Mouse (Mus musculus) adrenal gland, adult 10 weeks (tissue): ENCODE results near the gene Set. TPM values are rescaled to one million over a fixed set of nuclear protein-coding genes. Genes with fewer than 3 reads are reported as not detected.

ENCODE experiments used
- polyA plus RNA-seq: library from polyadenylated mRNA; stranded (reverse); fragments of 350-450 nt; fragmentation: Illumina TruSeq; extraction: RNeasy Lipid Tissue Mini Kit (QIAGEN cat#74804); gene quantifications from one replicate; pipeline ENCODE4 v1.2.3, GENCODE M21; 2014; ENCODE audit warnings: low read depth, low replicate concordance

Set gene
- 563 TPM for polyA plus RNA-seq

GRCm38 (mm10) chr2:30057223-30057904, at the start of gene Set:
Set (plus strand) TSS chr2:30057378.

DNA sequence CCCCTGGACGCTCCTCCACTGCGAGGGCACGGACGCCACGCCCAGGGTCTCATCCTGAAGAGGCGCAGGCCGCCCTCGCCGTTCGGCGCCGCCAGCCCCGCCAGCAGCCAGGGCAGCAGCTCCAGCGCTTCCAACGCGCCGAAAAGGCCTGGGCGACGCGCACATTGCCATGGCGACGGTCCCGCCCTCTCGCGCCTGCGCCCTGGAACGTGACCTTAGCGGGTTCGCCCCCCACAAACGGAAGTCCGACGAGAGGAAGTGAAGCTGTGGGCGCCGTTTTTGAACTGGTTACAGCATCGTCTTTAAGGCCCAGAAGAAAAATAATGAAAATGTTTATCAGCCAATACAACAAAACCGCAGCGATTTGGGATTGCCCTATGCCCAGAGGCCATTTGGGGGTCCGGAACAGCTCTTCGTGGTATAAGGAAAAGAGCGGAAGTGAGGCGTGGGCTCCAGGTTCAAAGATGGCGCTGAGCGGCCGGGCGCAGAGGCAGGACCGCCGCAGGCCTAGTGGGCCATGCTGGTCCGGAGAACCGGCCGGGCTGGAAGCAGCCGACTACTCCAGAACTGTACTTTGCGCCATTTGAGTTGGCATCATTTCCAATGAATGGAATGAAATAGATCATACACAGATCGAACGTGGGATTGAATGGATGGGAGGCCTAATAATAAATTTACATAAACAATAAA, 8.3 kb upstream of the Set start, which contains the start of gene Wdr34:
TSS of gene Wdr34 (minus strand) at position 183 of the 690 bp plus-strand sequence.

DNA sequence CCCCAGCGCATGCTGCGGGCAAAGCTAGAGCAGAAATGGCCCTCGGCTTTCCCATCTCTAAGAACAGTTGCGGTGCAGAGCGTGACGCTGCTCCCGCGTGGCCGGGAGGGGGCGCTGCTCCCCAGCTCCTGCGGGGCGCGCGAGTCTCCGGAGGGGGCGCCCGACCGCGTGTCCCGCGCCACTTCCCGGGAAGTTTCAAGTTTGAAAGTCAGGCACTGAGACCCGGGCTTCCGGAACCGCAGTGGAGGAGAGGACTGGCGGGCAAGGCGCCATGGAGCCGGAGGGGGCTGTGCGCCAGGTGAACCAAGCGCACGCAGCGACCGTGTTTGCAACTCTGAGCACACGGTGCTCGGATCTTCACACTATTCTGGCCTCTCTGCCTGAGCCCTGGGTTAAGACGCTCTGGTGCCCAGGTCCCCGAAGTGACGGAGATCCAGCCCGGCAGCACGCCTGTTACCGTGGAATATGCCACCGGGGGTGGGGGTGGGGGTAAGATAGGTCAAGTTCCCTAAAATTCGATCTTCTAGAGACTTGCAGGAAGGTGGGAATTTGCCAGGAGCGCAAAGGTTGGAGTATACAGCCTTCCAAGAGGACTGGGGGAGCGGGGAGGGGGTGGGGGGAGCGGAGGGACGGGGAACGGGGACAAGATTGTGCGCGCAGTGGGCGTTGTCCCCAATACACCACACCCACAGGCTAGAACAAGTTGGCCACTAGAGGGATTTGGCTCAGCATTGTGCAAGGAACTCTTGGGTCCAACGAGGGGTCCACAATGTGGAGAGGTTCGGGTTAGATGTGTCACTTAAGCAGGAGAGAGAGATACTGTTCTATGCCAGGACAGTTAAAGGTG, 20.5 kb downstream of the Set start, which contains the start of gene Pkn3:
TSS of gene Pkn3 (plus strand) at position 183 of the 847 bp plus-strand sequence.

DNA sequence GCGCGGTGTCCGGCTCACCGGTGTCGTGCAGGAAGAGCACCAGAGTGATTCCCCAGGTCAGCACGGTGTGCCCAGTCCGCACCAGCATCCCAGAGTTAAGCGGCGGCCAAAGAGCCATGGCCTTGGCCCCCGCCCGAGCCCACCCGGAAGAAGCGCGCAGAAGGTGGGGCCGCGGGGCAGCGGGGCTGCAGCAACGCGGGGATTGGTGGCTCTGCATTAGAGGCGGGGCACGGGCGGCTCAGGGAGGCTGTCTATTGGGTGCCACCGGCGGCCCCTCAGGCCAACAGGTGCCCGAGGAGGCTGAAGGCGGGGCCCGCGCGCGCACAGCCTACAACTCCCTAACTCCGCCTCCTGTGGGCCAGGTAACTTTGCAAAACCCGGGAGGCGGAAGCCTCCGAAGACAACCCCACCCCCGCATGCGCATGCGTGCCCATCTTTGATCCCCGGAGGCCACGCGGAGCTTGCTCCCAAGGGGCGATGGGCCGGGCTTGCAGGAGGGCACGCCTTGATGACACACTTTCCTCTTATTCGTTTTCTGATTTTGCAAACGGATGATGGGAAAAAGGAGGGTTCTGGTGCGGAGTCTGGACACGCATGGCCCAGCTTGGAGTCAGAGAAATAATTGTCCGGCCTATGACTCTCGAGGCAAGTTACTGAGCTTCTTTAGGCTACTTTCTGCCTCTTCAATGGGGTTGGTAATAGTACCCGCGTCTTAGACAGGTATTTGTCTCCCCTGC, 36.5 kb downstream of the Set start, which contains the start of gene Zdhhc12:
TSS of gene Zdhhc12 (minus strand) at position 178 of the 737 bp plus-strand sequence.

Other genes starting within 250 kb of the Set start
- gene Urm1, start 237.3 kb upstream of the Set start, polyA plus RNA-seq = 7.3 TPM
- gene Cercam, start 188.2 kb upstream of the Set start, polyA plus RNA-seq = 1.7 TPM
- gene Odf2, start 168.2 kb upstream of the Set start, polyA plus RNA-seq = 7.6 TPM
- 12.3 TPM for gene Gle1, start 122.0 kb upstream of the Set start, polyA plus RNA-seq
- gene Sptan1, start 91.8 kb upstream of the Set start, polyA plus RNA-seq = 42.3 TPM
- gene Wdr34, start 8.5 kb upstream of the Set start, polyA plus RNA-seq = 0.41 TPM
- 0.17 TPM for gene Pkn3, start 20.3 kb downstream of the Set start, polyA plus RNA-seq
- gene Zdhhc12, start 36.3 kb downstream of the Set start, polyA plus RNA-seq = 3.4 TPM
- 2.3 TPM for gene Zer1, start 67.2 kb downstream of the Set start, polyA plus RNA-seq
- 14.1 TPM for gene Tbc1d13, start 76.4 kb downstream of the Set start, polyA plus RNA-seq
- gene Endog, start 114.1 kb downstream of the Set start, polyA plus RNA-seq = not detected
- gene Spout1, start 121.1 kb downstream of the Set start, polyA plus RNA-seq = 1.9 TPM
- 0.47 TPM for gene Kyat1, start 148.5 kb downstream of the Set start, polyA plus RNA-seq
- gene Lrrc8a, start 180.3 kb downstream of the Set start, polyA plus RNA-seq = 3.6 TPM
- not detected for gene Gm28035, start 183.2 kb downstream of the Set start, polyA plus RNA-seq
- 1.8 TPM for gene Phyhd1, start 208.8 kb downstream of the Set start, polyA plus RNA-seq
- not detected for gene Gm28038, start 223.7 kb downstream of the Set start, polyA plus RNA-seq
- gene Dolk, start 229.0 kb downstream of the Set start, polyA plus RNA-seq = 11.3 TPM
- 15.6 TPM for gene Nup188, start 229.0 kb downstream of the Set start, polyA plus RNA-seq